Mouse (Mus musculus) skeletal muscle tissue, postnatal 0 days (tissue): Measurements from ENCODE around the gene 2210407C18Rik. TPM values are rescaled to one million over a fixed set of nuclear protein-coding genes. Genes with fewer than 3 reads are reported as not detected.

Experiments used
- polyA plus RNA-seq: library from polyadenylated mRNA; unstranded; fragments of >200 nt; fragmentation: Nextera tagmentation; extraction: Ambion mirVana; gene quantifications from 2 replicates; pipeline ENCODE4 v1.2.1, GENCODE M21; 2015

The 2210407C18Rik gene
- polyA plus RNA-seq, result not detected in 2 replicates

DNA sequence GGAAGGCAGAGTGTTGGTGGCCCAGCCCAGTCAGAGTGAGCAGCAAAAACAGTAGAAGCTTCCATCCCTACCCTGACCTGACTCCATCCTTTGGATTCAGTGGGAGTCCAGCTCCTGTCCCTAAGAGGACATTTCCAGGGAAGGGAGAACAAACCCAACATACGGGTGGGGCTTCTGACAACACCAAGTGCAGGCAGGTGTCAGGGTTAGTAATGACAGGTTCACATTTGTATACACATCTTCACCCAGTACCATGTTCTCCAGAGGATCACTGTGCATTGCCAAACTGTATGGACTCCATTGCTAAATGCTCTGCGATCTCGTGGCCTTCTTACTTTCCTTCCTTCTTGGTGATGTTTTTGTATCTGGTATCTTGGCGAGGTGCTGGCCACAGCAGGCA lies at the start of gene 2210407C18Rik:
Gene 2210407C18Rik (minus strand): TSS at position 101 of the 400 bp plus-strand sequence.

DNA sequence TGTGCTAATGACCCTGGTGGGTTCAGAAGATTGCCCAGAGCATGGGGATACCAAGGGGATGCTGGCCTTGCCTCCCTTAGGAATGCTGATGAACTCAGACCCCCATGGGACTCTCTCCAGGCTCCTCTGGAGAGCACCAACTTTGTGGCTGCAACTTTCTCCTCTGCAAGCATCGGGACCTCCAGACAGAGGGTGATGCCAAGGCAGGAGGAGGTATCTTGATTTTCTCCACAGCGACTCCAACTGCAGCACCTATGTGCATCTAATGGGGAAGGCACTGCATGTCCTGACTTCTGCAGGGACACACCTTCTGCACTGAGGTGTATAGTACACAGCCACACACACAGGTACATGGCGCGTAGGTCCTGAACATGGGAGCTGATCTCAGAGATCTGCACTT lies 42.7 kb upstream of the 2210407C18Rik start, which contains the start of gene Olfr322:
Gene Olfr322 (plus strand): TSS at position 187 of the 400 bp plus-strand sequence.

DNA sequence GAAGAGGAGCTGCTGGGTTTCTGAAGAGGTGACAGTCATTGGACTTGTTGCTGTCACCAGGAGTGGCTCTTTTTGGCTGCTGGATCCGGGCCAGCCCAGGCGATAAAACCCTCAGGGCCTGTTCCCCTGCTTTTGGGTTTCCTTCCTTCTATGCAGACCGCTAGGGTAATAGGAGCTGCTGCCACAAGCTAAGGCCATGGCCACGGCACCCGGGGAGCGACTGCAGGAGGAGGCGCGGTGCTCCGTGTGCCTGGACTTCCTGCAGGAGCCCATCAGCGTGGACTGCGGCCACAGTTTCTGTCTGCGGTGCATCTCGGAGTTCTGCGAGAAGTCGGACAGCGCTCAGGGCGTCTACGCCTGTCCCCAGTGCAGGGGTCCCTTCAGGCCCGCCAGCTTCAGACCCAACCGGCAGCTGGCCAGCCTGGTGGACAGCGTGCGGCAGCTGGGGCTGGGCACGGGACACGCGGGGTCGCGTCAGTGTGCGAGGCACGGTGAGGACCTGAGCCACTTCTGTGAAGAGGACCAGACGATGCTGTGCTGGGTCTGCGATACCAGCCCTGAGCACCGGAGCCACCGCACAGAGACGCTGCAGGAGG lies 24.5 kb upstream of the 2210407C18Rik start, which contains the start of gene Trim58:
Gene Trim58 (plus strand): TSS at position 194 of the 596 bp plus-strand sequence.

DNA sequence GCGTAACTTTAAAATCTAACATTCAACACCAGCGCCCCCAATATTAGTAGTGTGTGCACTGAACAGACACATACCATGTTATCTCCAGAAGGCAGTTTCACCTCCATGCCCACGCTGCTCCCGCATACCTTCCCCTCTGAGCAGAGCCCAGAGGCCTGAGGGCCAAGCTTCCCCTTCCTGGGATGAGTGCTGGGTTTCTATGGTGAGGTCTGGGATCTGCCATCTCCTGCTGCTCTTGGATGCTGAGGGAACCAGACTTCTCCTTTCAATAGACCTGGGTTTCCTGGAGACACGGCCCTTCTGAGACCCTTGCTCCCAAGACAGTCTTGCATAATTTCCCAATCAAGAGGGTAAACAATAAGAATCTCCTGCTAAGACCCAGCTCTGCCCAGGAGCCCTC lies 14.5 kb upstream of the 2210407C18Rik start, which contains the start of gene Olfr323:
Gene Olfr323 (minus strand): TSS at position 101 of the 400 bp plus-strand sequence.

DNA sequence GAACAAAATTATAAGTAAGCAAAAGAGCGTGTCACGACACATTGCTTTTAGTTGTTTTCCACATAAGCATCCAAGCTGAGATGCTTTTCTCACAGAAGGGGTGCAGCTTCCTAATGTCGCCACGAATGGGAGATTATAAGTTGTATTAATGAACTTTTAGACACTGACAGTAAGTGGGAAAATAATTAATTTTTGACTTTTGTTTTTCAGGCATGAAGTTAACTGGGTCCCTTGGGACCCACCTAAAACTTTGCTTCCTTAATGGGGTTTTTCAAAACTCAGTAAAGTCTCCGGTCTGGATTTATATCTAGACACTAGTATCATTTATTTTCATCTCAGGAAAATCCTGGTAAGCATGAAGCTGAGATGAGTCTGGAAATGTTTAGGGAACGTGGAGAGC lies 21.1 kb downstream of the 2210407C18Rik start, which contains the start of gene Olfr324:
Gene Olfr324 (plus strand): TSS at position 301 of the 400 bp plus-strand sequence.

DNA sequence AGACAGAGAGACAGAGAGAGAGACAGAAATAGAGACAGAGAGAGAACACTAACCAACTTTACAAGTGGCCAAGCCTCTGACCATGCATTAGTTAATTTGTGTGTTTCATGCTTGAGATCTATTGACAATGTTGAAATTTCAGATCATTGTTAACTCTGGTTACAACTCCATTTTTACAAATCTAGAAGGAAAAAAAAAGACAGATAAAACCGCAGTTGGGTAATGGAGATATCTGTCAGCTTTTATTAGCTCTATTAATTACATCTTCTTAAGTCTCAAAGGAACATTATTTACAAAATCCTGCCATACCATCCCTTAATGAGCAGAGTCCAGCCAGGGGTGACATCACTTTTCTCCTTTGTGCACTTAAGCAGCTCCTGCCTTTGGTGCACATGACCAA lies 38.4 kb downstream of the 2210407C18Rik start, which contains the start of gene Olfr325:
Gene Olfr325 (plus strand): TSS at position 301 of the 400 bp plus-strand sequence.

DNA sequence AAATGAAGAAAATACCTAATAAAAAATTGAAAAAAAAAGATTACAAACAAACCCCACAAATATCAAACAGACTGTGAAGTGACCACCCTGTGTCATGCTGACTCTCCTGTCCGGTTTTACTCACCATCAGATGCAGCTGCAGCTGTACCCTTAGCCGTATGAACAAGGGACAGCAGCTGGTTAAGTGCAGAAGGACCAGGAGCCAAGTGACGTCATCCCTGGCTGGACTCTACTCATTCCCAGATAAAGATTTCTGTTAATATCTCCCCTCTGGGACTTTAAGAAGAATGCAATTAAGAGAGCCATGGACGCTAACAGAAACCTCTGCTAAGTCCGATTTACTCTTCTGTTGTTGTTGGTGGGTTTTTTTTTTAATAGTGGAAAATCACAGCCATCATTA lies 45.5 kb downstream of the 2210407C18Rik start, which contains the start of gene Olfr224:
Gene Olfr224 (minus strand): TSS at position 149 of the 400 bp plus-strand sequence.

Other genes with a start within 250 kb of the 2210407C18Rik start
- not detected in 2 replicates for gene Lypd8, start 237.0 kb downstream of the 2210407C18Rik start, polyA plus RNA-seq
- not detected in 2 replicates for gene 1810065E05Rik, start 195.0 kb downstream of the 2210407C18Rik start, polyA plus RNA-seq
- gene Gm12253, start 183.5 kb downstream of the 2210407C18Rik start, polyA plus RNA-seq, result not detected in 2 replicates
- gene Lypd9, start 163.2 kb downstream of the 2210407C18Rik start, polyA plus RNA-seq, result not detected in 2 replicates
- not detected in 2 replicates for gene Olfr30, start 153.8 kb downstream of the 2210407C18Rik start, polyA plus RNA-seq
- gene Olfr332, start 123.5 kb downstream of the 2210407C18Rik start, polyA plus RNA-seq, result not detected in 2 replicates
- gene Olfr331, start 113.5 kb downstream of the 2210407C18Rik start, polyA plus RNA-seq, result not detected in 2 replicates
- gene Olfr330, start 81.2 kb downstream of the 2210407C18Rik start, polyA plus RNA-seq, result not detected in 2 replicates
- 0.12 TPM in 1 of 2 replicates, not detected in the other for gene Olfr329-ps, start 69.7 kb downstream of the 2210407C18Rik start, polyA plus RNA-seq
- not detected in 2 replicates for gene Olfr328, start 60.4 kb downstream of the 2210407C18Rik start, polyA plus RNA-seq
- not detected in 2 replicates for gene Olfr224, start 45.5 kb downstream of the 2210407C18Rik start, polyA plus RNA-seq
- gene Olfr325, start 38.3 kb downstream of the 2210407C18Rik start, polyA plus RNA-seq, result not detected in 2 replicates
- gene Olfr324, start 21.0 kb downstream of the 2210407C18Rik start, polyA plus RNA-seq, result not detected in 2 replicates
- gene Olfr323, start 14.4 kb upstream of the 2210407C18Rik start, polyA plus RNA-seq, result not detected in 2 replicates
- not detected in 2 replicates for gene Trim58, start 24.4 kb upstream of the 2210407C18Rik start, polyA plus RNA-seq
- gene Olfr322, start 42.7 kb upstream of the 2210407C18Rik start, polyA plus RNA-seq, result not detected in 2 replicates
- not detected in 2 replicates for gene Olfr320, start 65.0 kb upstream of the 2210407C18Rik start, polyA plus RNA-seq
- gene Olfr319, start 83.1 kb upstream of the 2210407C18Rik start, polyA plus RNA-seq, result not detected in 2 replicates
- not detected in 2 replicates for gene Olfr318, start 107.9 kb upstream of the 2210407C18Rik start, polyA plus RNA-seq
- not detected in 2 replicates for gene Olfr317, start 123.1 kb upstream of the 2210407C18Rik start, polyA plus RNA-seq
- gene Olfr316, start 136.7 kb upstream of the 2210407C18Rik start, polyA plus RNA-seq, result not detected in 2 replicates
- not detected in 2 replicates for gene Olfr315, start 157.1 kb upstream of the 2210407C18Rik start, polyA plus RNA-seq
- gene Olfr314, start 166.9 kb upstream of the 2210407C18Rik start, polyA plus RNA-seq, result not detected in 2 replicates
- gene Fam183b, start 185.9 kb upstream of the 2210407C18Rik start, polyA plus RNA-seq, result 1.3 and 1.9 TPM in 2 replicates
- not detected in 2 replicates for gene Olfr313, start 198.9 kb upstream of the 2210407C18Rik start, polyA plus RNA-seq
- gene Olfr312, start 213.2 kb upstream of the 2210407C18Rik start, polyA plus RNA-seq, result not detected in 2 replicates
- gene Olfr311, start 223.2 kb upstream of the 2210407C18Rik start, polyA plus RNA-seq, result not detected in 2 replicates
- 2.0 TPM in 2 replicates for gene Gm12258, start 231.1 kb upstream of the 2210407C18Rik start, polyA plus RNA-seq